Mouse (Mus musculus) erythroblast, adult 5-6 weeks (primary cell): ENCODE data around the gene Cys1. TPM values are rescaled to one million over a fixed set of nuclear protein-coding genes. Genes with fewer than 3 reads are reported as not detected.

Experiments
- ATAC-seq: replicated peaks from 2 replicates; pipeline ENCODE4 v1.8.0; 2016; ENCODE audit warnings: moderate number of reproducible peaks, mild to moderate bottlenecking, moderate TSS enrichment, inconsistent platforms; ENCODE audit not compliant: poor library complexity, low FRiP score, severe bottlenecking
- total RNA-seq, 2 experiments: library from RNA; stranded (forward) in 1 of 2; stranded (reverse) in 1 of 2; fragments of 150-400 nt in 1 of 2; fragments of 200-764, 138-1000 nt in 1 of 2; gene quantifications; 2 replicates each; pipeline versions ENCODE4 v1.2.3 to v1.2.4; 2015 to 2017; ENCODE audit warnings: low replicate concordance in 2 of 2

Cys1 gene
- total RNA-seq, 2 experiments from 2014 or later = not detected

DNA sequence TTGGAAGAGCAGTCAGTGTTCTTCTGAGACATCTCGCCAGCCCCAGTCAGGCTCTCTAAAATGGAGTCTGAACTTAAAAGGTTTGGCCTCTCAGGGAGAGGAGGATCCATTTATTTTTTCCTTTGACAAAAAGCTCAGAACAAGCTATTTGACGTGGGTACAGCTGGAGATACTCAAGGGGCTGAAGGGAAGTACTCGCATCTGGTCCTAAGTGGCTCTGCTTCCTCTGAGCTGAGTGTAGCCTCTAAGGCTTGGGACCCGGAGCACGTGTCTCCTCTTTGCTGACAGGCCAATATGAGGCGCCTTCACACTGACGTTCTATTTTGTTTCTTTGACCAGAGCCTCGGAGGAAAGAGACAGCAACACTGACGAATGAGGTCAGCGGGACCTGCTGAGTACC lies 18.0 kb upstream of the Cys1 start:
- no peak for ATAC-seq

DNA sequence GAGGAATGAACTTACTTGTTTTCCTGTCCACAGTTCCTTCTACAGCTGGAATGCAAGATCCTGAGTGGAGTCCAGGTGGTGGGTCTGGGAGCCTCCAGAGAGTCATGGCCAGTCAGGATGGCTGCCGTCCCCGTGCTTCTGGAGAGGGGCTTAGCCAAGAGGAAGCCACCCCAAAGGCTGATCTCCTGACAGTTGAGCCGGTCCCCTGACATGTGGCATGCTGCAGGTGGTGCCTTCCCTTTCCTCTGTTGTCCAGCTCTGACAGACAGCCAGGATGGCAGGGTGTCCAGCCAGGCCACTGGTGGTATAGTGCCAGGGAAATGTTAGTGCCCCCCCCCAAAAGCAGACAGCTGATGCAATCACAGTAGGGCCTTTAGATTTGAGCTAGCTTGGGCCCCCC lies 16.9 kb upstream of the Cys1 start:
- no peak for ATAC-seq

DNA sequence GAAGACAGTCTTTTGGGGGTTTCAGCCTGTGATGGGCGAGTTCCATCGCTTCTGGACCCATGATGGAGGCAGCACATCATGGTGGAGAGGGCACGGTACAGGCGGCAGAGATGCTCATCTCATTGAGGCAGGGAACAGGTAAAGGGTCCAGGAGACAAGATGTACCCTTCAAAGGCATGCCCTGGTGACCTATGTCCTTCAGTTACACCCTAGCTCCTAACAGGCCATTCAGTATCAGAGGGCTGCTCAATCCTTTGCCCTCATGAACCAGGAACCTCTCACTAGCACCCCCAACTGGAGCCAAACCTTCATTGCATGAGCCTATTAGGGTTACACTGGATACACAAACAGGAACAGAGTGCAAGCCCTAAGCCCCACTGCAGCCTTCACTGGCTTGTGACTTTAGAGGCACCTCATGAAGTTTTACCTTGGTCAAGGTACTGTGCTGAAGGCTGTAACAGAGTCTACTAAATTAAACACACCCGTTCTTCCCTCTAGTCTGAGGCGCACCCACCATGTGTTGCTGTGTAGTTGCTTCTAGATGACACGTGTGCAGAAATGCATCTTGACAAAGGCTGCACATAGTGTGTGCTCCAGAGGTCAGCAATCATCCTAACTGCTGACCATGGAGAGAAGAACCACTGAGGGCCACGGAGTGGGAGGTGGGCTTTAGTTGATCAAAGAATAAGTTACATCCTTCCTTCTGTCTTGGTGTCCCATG lies 16.0 kb upstream of the Cys1 start:
- peak; percentile 50 for ATAC-seq

DNA sequence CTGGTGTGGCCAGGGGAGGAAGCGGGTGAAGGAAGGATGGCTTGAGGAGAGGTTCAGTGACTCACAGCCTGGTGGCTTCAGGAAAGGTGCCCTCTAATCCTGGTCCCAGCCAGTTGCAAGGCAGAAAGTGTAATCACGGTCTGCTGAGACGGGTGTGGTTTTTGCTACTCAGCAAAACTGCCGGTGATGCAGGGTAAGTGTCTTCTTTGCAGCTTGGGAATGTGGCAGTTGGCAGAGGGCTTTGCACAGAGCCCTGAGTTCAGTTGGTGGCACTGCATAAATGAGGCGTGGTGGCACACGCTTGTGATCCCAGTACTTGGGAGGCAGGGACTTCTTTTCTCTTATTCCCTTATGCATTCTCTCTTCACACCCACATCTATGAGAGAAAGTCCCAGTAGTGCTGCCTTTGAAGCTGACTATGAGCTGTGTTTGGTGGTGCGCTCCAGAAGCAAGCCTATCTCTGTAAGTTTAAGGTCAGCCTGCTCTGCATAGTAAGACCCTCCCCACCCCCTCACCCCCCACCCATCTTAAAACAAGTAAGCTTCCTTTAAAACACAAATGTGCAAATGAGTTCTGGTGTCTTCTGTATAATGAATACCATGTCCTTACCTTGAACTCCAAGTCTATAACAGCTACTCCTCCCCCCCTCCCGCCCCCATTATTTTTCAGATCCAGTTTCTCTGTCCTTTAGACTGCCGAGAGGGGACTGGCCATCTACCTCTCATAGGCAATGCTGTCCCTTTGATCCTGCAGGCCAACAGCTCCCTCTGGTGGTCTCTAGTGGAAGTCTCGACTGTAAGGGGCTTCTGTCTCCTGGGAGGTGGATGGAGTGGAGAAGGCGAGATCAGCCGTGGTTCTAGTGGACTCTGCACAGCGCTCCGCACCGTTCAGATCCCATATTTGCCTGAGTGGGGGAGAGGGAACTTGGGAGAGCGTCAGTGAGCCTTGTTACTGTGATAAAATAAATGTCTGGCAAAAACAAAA lies 15.2 kb upstream of the Cys1 start:
- ATAC-seq = peak; percentile 91

DNA sequence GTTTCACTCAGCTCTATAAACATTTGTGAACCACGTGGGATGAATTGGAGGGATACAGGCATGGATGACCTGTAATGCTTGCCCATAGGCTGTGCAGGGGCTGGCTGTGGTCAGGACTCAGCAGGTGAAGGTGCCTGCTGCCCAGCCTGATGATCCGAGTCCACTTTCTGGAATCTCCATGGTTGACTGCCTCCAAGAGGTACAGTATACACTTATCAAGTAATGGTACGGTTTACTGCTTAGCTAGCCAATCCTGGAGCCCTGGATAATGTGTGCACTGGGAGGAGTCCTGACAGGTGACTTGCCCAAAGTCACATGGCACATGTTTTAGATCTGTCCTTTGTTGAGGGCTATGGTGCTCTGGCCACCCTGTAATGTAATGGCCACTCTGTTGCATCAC lies 8.7 kb upstream of the Cys1 start:
- no peak for ATAC-seq

DNA sequence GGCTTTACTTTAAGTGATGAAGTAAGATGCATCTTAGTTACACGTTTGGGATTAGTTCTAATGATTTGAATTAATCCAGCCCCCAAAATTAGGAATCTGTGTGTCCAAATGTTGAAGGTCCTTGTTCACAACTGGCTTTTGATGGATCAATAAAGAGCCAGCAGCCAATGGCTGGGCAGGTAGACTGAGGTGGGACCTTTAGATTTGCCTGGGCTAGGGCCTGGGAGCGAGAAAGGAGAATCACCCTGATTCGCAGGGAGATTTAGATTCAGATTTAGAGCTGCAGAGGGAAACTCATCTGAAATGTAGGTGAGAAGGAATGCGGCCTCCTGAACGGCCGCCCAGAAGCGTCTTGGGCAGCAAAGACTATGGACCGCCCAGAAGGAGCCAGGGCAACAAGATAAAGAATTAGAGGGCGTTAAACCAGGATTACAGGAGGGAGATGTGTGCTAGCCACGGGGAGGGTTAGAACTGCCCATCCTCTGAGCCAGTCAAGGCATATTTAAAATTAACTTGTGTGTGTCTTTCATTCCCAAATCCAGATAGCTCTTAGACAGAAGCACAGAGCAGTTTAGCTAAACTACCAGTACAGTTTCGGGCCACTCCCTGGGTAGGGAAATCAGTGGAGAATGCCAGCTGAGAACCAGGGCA lies 5.2 kb upstream of the Cys1 start:
- no peak for ATAC-seq

DNA sequence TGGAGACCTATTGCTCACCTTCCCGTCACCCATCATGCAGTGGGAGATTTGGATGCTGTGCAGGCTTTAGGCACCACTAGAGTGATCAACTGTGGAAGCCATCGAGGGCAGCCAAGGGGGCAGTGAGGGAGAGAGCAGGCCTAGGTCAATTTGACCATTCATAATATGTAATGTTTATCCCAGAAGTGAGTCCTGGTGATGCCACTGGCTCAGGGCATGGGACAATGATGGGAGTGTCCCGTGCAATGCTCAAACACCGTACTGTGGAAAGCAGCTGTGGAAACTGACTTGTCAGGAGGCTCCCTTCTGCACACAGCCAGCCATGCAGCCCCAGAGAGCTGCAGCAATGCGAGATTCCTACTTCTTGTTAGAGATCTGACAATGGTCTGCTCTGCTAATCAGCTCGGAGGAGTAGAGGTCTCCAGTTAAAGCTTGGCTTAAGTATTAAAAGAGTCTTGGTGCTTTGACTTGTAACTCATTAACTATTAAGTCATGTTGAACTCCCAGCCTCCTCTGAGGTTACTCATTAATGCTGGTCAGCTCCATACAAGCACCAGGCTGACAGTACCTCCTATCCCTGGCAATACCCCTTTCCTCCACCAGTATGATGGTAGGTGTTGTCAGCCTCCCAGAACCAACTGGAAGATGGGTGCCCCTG lies 4.6 kb upstream of the Cys1 start:
- no peak for ATAC-seq

DNA sequence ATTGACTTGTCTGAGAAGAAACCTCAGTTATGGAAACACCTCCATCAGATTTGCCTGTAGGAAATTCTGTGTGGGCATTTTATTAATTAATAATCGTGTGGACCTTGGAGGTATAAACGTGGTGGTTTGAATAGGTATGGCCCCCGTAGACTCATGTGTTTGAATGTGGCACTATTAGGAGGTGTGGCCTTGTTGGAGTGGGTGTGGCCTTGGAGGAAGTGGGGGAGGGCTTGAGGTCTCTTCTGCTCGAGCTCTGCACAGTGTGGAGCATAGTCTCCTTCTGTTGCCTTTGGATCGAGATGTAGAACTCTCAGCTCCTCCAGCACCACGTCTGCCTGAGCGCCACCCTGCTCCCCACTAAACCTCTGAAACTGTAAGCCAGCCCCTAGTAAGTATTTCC lies 1.8 kb upstream of the Cys1 start:
- ATAC-seq = no peak

DNA sequence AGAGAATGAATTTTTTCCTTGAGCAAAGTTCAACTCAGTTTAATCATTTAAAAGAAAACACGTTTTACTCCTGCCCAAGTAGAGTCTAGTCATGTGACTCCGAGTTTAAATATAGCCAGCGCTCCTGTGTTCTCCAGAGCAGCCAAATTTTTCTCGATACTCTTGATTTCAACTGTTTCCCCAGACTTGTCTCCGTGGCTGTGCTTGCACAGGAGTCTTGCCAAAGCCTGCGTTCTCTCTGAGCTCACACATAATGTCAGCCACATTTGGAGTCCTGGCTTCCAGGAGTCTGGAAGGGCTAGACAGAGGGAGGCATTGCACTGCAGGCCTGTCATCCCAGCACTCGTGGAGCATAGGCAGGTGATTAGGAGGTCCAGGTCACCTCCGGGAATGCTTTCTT lies 950 bp upstream of the Cys1 start:
- no peak for ATAC-seq

DNA sequence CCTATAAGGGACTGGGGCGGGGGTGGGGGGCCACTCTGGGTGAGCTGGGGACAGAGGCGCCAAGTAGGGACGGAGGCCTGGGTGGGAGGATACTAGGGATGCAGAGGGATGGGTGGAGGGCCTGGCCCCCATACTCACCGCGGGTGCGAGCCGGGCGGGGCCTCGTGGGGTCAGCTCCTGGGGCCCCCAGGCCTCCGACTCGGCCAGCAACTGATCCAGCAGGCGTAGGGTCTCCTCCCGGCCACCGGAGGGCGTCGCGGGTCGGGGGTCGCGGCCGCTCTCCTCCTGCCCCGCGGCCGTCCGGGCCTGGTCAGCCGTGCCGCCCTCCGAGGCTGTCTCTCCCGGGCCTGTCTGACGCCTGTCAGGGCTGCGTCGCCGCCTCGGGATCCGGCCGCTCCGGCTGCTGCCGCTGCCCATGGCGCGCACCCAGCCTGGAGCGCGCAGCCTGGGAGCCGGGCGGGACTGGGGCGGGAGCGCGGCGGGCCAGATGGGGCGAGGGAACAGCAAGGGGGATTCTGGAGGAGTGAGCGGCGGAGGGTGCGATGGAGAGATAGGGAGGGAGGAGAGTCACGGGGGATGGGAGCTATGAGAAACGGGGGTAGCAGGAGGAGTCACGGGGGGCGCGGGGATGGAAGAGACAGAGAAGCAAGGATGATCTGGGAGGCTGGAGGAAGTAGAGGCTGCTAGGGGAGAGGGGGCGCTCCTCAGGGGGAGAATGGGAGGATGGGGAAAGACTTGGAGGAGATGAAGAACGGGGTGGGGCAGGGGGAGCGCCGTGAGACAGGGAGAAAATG lies 924 bp downstream of the Cys1 start:
- ATAC-seq = no peak

DNA sequence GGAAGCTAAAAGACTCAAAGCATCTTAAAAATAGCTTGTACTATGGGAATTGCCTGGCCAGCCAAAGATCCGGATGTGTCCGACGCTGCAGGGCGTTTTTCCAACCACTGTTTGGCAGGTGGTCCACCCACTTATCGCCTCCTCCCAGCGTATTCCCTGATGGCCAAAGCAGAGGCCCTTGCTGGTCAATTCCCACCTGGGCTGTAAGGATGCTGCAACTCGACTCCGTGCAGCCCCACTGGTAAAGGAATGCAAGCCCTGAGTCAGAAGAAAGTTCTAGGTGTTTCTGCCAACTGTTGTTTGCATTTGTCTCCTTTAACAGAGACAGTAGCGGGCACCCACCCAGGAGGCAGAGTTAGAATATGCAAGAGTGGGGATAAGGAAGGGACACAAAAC lies 1.5 kb downstream of the Cys1 start:
- no peak for ATAC-seq

DNA sequence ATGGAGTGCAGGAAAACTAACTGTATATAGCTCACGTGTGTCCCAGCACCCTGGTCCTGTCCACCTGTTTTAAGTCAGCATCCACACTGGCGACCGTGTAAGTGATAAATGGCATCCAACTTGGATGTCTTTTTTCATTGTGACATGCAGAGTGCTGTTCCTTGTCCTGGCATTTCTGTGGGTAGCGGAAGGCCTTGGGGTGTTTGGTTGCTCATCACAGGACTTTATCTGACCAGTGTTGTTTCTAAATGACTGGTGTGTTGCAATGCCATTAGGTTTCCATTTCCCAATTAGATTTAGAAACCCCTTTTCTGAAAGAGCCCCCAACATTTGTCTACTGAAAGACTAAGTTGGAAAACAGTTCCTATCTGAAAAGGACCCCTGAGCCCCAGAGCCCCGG lies 19.5 kb downstream of the Cys1 start:
- no peak for ATAC-seq

DNA sequence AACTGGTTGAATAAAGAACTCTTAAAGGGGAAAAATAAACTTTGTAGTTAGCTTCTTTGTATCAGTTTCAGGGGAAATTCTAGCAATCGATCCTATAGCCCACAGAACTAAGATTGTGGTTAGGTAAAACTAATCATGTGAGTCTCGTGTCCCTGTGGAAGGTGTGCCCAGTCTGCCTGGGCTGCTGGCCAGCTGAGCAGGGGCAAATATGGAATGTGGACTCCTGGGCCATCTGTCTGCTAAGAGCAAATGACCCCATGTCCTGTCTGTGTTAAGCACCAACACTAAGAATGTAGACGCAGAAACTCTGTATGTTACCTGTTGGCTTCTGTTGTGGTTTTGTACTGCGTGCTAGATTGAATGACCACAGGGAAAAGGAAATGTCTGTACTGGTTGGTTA lies 20.5 kb downstream of the Cys1 start:
- no peak for ATAC-seq

DNA sequence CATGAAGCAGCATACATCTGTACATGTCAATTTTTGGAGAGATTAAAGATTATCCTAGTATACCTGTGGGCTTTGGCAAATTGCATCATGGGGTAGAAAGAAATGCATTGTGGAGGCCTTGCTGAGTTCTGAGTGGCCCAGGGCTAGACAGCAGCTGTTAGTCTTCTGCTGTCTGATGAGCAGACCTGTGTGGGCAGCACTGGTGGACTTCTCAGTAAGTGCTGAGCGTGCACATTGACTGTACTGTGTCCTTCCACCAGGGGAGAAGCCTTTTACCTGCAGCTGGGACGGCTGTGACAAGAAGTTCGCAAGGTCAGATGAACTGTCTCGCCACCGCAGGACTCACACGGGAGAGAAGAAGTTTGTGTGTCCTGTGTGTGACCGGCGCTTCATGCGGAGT lies 21.7 kb downstream of the Cys1 start:
- no peak for ATAC-seq

DNA sequence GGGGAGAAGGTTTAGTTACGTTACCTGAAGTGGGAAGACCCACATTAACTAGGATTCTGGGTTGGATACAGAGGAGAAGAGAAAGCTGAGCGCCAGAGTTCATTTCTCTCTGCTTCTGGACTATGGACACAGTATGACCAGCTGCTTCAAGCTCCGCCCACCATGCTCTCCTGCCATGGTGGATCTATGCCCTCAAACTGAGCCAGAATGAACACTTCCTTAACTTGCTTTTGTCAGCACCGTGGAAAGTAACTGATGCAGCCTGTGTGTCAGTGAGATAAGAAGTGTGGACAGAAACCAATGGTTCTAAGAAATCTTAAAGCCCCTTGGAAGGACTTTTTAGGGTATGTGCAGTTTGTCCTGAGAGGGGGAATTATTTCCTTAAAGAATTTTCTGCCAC lies 22.6 kb downstream of the Cys1 start:
- no peak for ATAC-seq

DNA sequence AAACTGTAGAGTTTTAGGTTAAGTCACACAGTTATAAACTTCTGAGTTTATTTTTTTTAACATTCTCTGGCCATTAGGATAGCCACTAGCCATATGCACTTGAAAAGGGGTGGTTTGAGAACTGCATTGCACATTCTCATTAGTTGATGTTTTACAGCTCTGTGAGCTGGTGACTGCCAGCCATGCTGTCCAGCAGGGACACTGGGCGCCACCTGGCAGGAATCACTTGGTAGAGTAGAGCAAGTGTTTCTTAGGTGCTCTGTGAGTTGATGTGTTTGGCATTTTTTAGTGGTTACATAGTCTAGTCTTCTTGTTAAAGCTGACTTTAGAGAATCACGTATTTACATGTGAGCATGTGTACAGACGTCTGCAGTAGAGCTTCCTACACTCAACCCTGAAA lies 25.2 kb downstream of the Cys1 start:
- no peak for ATAC-seq

DNA sequence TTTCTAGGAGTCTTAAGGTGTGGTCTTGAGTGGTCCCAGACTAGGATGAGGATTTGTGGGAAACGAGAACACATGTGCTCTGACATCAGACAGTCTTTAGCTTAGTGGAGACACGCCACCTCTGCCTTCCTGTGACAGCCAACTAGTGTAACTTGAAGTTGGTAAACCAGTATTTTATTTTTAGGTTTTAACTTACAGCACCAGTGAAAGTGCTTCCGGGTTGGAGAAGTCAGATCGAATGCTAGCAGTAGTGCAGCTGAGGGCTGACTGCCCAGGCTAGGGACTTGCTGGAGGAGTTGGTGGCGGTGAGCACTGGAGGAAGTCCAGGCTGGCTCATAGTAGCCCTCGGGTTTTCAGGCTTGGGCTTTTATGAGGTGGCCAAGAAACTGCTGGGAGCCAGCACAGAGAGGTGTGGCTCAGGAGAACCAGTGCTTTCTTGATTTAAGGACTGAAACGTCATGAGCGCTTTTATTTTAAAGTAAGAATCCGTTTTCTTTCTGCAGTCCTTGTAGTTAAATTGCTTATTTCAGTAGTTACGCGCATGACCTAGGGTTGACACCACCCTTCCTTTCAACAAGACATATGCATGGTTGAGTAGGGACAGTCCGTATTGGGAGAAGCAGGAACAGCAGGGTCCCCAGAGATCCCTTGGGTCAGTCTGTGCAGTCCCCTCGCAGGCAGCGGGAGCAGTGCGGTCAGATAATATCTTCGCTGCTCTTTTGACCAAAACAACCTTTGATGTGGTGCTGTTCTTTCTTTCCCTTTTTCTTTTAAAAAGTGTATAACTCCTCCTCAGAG lies 27.3 kb downstream of the Cys1 start:
- no peak for ATAC-seq

DNA sequence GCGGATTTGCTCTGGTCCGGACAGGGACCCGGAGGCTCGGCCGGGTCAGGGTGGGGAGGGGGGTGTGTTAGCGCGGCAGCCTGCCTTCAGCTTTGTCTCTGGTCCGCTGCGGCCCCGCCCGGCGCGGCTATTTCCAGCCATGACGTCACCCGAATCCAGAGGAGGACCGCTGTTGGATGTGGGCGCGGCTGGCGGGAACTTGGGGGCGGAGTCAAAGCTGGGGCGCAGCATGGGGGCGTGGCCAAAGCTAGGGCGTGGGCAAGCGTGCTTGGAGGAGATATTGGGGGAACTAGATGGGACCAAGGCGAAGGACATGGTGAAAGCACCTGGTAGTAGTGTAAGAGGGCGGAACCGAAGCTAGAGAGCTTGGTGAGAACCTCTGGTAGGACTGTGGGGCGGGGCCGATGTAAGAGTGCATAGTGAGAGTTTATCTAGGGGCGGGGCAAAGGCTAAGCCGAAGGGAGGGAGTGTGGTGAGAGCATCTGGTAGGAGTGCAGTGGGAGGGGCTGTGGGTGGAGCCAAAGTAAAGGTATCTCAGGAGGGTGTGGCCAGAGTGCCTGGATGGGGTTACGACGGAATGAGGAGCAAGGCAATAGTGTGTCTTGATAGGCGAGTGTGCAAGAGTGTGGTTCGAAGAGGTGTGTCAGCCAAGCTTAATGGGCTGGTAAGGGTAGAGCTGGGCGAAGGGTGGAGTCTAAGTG lies 29.8 kb downstream of the Cys1 start:
- ATAC-seq = peak; percentile 81
